Mouse (Mus musculus): ENCODE data around the gene Sec61g. TPM values are rescaled to one million over a fixed set of nuclear protein-coding genes. Genes with fewer than 3 reads are reported as not detected.

The Sec61g gene
- total RNA-seq (2023) = 17.0 TPM

DNA sequence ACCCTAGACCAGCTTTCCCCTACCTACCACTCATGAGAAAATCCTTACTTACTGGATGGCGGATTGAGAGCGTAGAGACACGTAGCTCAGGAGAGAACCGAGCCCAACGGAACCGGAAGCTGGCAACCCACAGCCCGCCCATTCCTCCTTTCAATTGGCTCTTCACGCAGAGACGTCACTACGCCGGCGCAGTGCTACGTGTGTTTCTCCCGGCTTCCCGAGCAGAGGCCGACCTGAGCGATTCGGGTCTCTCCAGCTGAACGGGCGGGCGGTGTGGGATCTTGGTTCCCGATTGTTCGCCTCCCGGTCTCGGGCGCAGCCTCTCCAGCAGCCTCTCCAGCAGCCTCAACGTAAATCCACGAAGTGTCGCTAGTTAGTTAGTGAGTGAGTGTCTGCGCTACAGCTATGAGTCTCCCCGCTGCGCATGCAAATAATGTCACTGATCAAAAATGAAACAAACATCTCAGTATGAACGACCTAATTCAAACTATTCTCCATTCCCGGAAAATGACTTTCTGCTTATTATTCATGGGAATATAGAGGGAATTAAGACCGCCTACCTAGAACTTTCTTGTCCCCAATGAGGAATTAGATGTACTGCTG lies at the start of gene Sec61g:
Gene Sec61g (minus strand): TSS at position 433 of the 603 bp plus-strand sequence.

Other genes starting within 250 kb of the Sec61g start
- not detected for gene Egfr, start 243.7 kb upstream of the Sec61g start, total RNA-seq (2023)